Mouse (Mus musculus): ENCODE measurements around the gene Neurl1b. TPM values are rescaled to one million over a fixed set of nuclear protein-coding genes. Genes with fewer than 3 reads are reported as not detected.

The Neurl1b gene
- total and polyA plus RNA-seq, 2 experiments from 2014 or later = 2.1 to 60.4 TPM

- no peak for ATAC-seq
- Histone ChIP-seq H3K9me3 (ENCODE audit: low read length) (no peaks in the 10 kb centered on the region; the same call in 1 of the 2 replicates), H3K4me1 (ENCODE audit: insufficient read depth, low read length) (no peaks in the 10 kb centered on the region), H3K27ac (no peak overlapping the region), H3K27me3 (ENCODE audit: insufficient read depth, low read length) (no peaks in the 10 kb centered on the region), H3K36me3 (ENCODE audit: insufficient read depth, low read length) (no peaks in the 10 kb centered on the region), H3K9ac (replicated peaks; ENCODE audit: low read length) (no peak overlapping the region), H3K4me2 (ENCODE audit: low read depth, low read length) (no peak overlapping the region), H3K4me3 (ENCODE audit: low read length) (no peak overlapping the region)
- WGBS = 85% methylated on average over 8 of the region's 8 CpGs
- no peak for DNase-seq (ENCODE audit: low spot score)
- no peak for TF ChIP-seq CTCF (IDR thresholded peaks at IDR 0.05; ENCODE audit: low read depth)
Measured at GRCm38 (mm10) chr17:26488711-26489403, 74.2 kb downstream of the Neurl1b start.

GRCm38 (mm10) chr17:26490072-26490471 lies 75.4 kb downstream of the Neurl1b start:
- H3K4me1 ChIP-seq (ENCODE audit: insufficient read depth, low read length) = no peaks in the 10 kb centered on the region
- 92% methylated on average over 10 of the region's 10 CpGs for WGBS
- TF ChIP-seq CTCF (IDR thresholded peaks at IDR 0.05; ENCODE audit: low read depth) = no peak

GRCm38 (mm10) chr17:26490910-26491309 lies 76.3 kb downstream of the Neurl1b start:
- DNase-seq (ENCODE audit: low spot score) (no peak), ATAC-seq (no peak)
- Histone ChIP-seq H3K27me3 (ENCODE audit: insufficient read depth, low read length) (no peaks in the 10 kb centered on the region), H3K4me2 (ENCODE audit: low read depth, low read length) (no peak overlapping the region), H3K27ac (no peak overlapping the region), H3K9ac (replicated peaks; ENCODE audit: low read length) (no peak overlapping the region), H3K4me3 (ENCODE audit: low read length) (no peak overlapping the region), H3K36me3 (ENCODE audit: insufficient read depth, low read length) (no peaks in the 10 kb centered on the region), H3K4me1 (ENCODE audit: insufficient read depth, low read length) (no peaks in the 10 kb centered on the region), H3K9me3 (ENCODE audit: low read length) (no peaks in the 10 kb centered on the region; the same call in 1 of the 2 replicates)
- 72% methylated on average over 2 of the region's 2 CpGs for WGBS
- no peak for TF ChIP-seq CTCF (IDR thresholded peaks at IDR 0.05; ENCODE audit: low read depth)

More at GRCm38 (mm10) chr17:26490072-26490471, 75.4 kb downstream of the Neurl1b start:
- Histone ChIP-seq H3K27ac (no peak overlapping the region), H3K36me3 (ENCODE audit: insufficient read depth, low read length) (no peaks in the 10 kb centered on the region), H3K27me3 (ENCODE audit: insufficient read depth, low read length) (no peaks in the 10 kb centered on the region), H3K4me2 (ENCODE audit: low read depth, low read length) (no peak overlapping the region), H3K4me3 (ENCODE audit: low read length) (no peak overlapping the region), H3K9me3 (ENCODE audit: low read length) (no peaks in the 10 kb centered on the region; the same call in 1 of the 2 replicates), H3K9ac (replicated peaks; ENCODE audit: low read length) (no peak overlapping the region)
- DNase-seq (ENCODE audit: low spot score) (no peak), ATAC-seq (no peak)

- no peak for ATAC-seq
- no peak overlapping the region for H3K4me3 ChIP-seq (ENCODE audit: low read length)
- H3K9ac ChIP-seq (replicated peaks; ENCODE audit: low read length) = no peak overlapping the region
- H3K36me3 ChIP-seq (ENCODE audit: insufficient read depth, low read length) = no peaks in the 10 kb centered on the region
- H3K27me3 ChIP-seq (ENCODE audit: insufficient read depth, low read length) = no peaks in the 10 kb centered on the region
- no peak overlapping the region for H3K27ac ChIP-seq
- no peak for TF ChIP-seq CTCF (IDR thresholded peaks at IDR 0.05; ENCODE audit: low read depth)
- H3K9me3 ChIP-seq (ENCODE audit: low read length) = no peaks in the 10 kb centered on the region; the same call in 1 of the 2 replicates
- 94% methylated on average over 3 of the region's 3 CpGs for WGBS
- DNase-seq (ENCODE audit: low spot score) = no peak
- no peak overlapping the region for H3K4me2 ChIP-seq (ENCODE audit: low read depth, low read length)
- H3K4me1 ChIP-seq (ENCODE audit: insufficient read depth, low read length) = no peaks in the 10 kb centered on the region
Measured at GRCm38 (mm10) chr17:26492246-26492645, 77.6 kb downstream of the Neurl1b start.

GRCm38 (mm10) chr17:26494642-26495468 lies 80.2 kb downstream of the Neurl1b start:
- Histone ChIP-seq H3K27me3 (ENCODE audit: insufficient read depth, low read length) (no peaks in the 10 kb centered on the region), H3K4me3 (ENCODE audit: low read length) (no peak overlapping the region), H3K4me2 (ENCODE audit: low read depth, low read length) (no peak overlapping the region), H3K9ac (replicated peaks; ENCODE audit: low read length) (no peak overlapping the region), H3K9me3 (ENCODE audit: low read length) (no peaks in the 10 kb centered on the region; the same call in 1 of the 2 replicates), H3K27ac (no peak overlapping the region), H3K4me1 (ENCODE audit: insufficient read depth, low read length) (no peaks in the 10 kb centered on the region), H3K36me3 (ENCODE audit: insufficient read depth, low read length) (no peaks in the 10 kb centered on the region)
- WGBS = 83% methylated on average over 4 of the region's 4 CpGs
- no peak for DNase-seq (ENCODE audit: low spot score)
- ATAC-seq = no peak
- no peak for TF ChIP-seq CTCF (IDR thresholded peaks at IDR 0.05; ENCODE audit: low read depth)

Other genes with a start within 250 kb of the Neurl1b start
- not detected in 2 replicates for gene Pdia2, start 215.7 kb upstream of the Neurl1b start, total RNA-seq (2014; rRNA removed)
- gene Pdia2, start 215.7 kb upstream of the Neurl1b start, polyA plus RNA-seq (2015; fragmentation: Nextera tagmentation; extraction: Ambion mirVana) = 0.09 and 0.66 TPM in 2 replicates
- 35.8 and 38.5 TPM in 2 replicates for gene Rgs11, start 211.9 kb upstream of the Neurl1b start, total RNA-seq (2014; rRNA removed)
- 20.5 and 28.5 TPM in 2 replicates for gene Rgs11, start 211.9 kb upstream of the Neurl1b start, polyA plus RNA-seq (2015; fragmentation: Nextera tagmentation; extraction: Ambion mirVana)
- 280 and 290 TPM in 2 replicates for gene Arhgdig, start 207.0 kb upstream of the Neurl1b start, total RNA-seq (2014; rRNA removed)
- 376 and 384 TPM in 2 replicates for gene Arhgdig, start 207.0 kb upstream of the Neurl1b start, polyA plus RNA-seq (2015; fragmentation: Nextera tagmentation; extraction: Ambion mirVana)
- 42.4 and 42.6 TPM in 2 replicates for gene Fam234a, start 170.6 kb upstream of the Neurl1b start, total RNA-seq (2014; rRNA removed)
- 34.9 and 37.5 TPM in 2 replicates for gene Fam234a, start 170.6 kb upstream of the Neurl1b start, polyA plus RNA-seq (2015; fragmentation: Nextera tagmentation; extraction: Ambion mirVana)
- 81.8 and 82.7 TPM in 2 replicates for gene Luc7l, start 161.9 kb upstream of the Neurl1b start, total RNA-seq (2014; rRNA removed)
- gene Luc7l, start 161.9 kb upstream of the Neurl1b start, polyA plus RNA-seq (2015; fragmentation: Nextera tagmentation; extraction: Ambion mirVana) = 84.5 and 91.1 TPM in 2 replicates
- gene Ergic1, start 146.7 kb downstream of the Neurl1b start, total RNA-seq (2014; rRNA removed) = 235 and 250 TPM in 2 replicates
- 81.2 and 93.5 TPM in 2 replicates for gene Ergic1, start 146.7 kb downstream of the Neurl1b start, polyA plus RNA-seq (2015; fragmentation: Nextera tagmentation; extraction: Ambion mirVana)
- gene Dusp1, start 147.3 kb downstream of the Neurl1b start, total RNA-seq (2014; rRNA removed) = 50.5 and 51.4 TPM in 2 replicates
- 25.3 and 27.0 TPM in 2 replicates for gene Dusp1, start 147.3 kb downstream of the Neurl1b start, polyA plus RNA-seq (2015; fragmentation: Nextera tagmentation; extraction: Ambion mirVana)
- 98.2 and 124 TPM in 2 replicates for gene Atp6v0e, start 248.4 kb downstream of the Neurl1b start, total RNA-seq (2014; rRNA removed)
- 121 and 133 TPM in 2 replicates for gene Atp6v0e, start 248.4 kb downstream of the Neurl1b start, polyA plus RNA-seq (2015; fragmentation: Nextera tagmentation; extraction: Ambion mirVana)